Mouse (Mus musculus) hindbrain, embryonic 11.5 days (tissue): ENCODE measurements around the gene Nckap5l. TPM values are rescaled to one million over a fixed set of nuclear protein-coding genes. Genes with fewer than 3 reads are reported as not detected.
"Not testable (repeated sequence)": the region's sequence is repeated elsewhere in the genome, so short reads cannot be mapped to it uniquely, and the experiment has no call there.

Source experiments
- ATAC-seq: fragments of 200-750 bp; cut with Nextera tagmentation; 2 replicates; pipeline ENCODE4 v1.8.0; 2017; ENCODE audit warnings: mild to moderate bottlenecking, moderate TSS enrichment, moderate library complexity; ENCODE audit not compliant: low FRiP score
- DNase-seq: peaks from one replicate; pipeline ENCODE4 v3.0.0-alpha.2; 2015; ENCODE audit warnings: low spot score
- H3K27ac ChIP-seq: fragments of 300-500 bp; sonication (generic); 2 replicates; pipeline ENCODE4 v1.5.1; 2014; ENCODE audit warnings: mild to moderate bottlenecking, low read depth, low read length
- H3K27me3 ChIP-seq: fragments of 300-500 bp; sonication (generic); 2 replicates; pipeline ENCODE4 v1.6.1; 2014; ENCODE audit warnings: mild to moderate bottlenecking, low read length, moderate library complexity, mixed read lengths; ENCODE audit not compliant: control insufficient read depth, insufficient read depth
- H3K36me3 ChIP-seq: fragments of 300-500 bp; sonication (generic); 2 replicates; pipeline ENCODE4 v1.6.1; 2014; ENCODE audit warnings: mild to moderate bottlenecking, low read length, moderate library complexity, mixed read lengths; ENCODE audit not compliant: control insufficient read depth, insufficient read depth
- H3K4me1 ChIP-seq: fragments of 300-500 bp; sonication (generic); replicated peaks from 2 replicates; pipeline ENCODE4 v1.6.1; 2014; ENCODE audit warnings: low read length, mixed read lengths; ENCODE audit not compliant: control insufficient read depth, insufficient read depth
- H3K4me2 ChIP-seq: fragments of 300-500 bp; sonication (generic); replicated peaks from 2 replicates; pipeline ENCODE4 v1.6.1; 2014; ENCODE audit warnings: mild to moderate bottlenecking, low read depth, low read length
- H3K4me3 ChIP-seq: fragments of 300-500 bp; sonication (generic); 2 replicates; pipeline ENCODE4 v1.5.1; 2014; ENCODE audit warnings: low read depth, low read length
- H3K9ac ChIP-seq: fragments of 300-500 bp; sonication (generic); 2 replicates; pipeline ENCODE4 v1.6.1; 2014; ENCODE audit warnings: low read depth, low read length
- H3K9me3 ChIP-seq: fragments of 300-500 bp; sonication (generic); 2 replicates; pipeline ENCODE4 v1.6.1; 2016; ENCODE audit warnings: low read length; ENCODE audit not compliant: control insufficient read depth
- WGBS: fragments of 180-500 bp; shearing (Covaris S2); extraction: QIAGEN DNeasy Blood & Tissue Kit; methylation state at CpG from one replicate; pipeline ENCODE4 v1.1.7; 2014; 5-methylcytosine and 5-hydroxymethylcytosine counted together
- polyA plus RNA-seq: library from polyadenylated mRNA; unstranded; fragments of >200 nt; fragmentation: Nextera tagmentation; extraction: Ambion mirVana; gene quantifications from 2 replicates; pipeline ENCODE4 v1.2.1, GENCODE M21; 2014

The Nckap5l gene
- polyA plus RNA-seq, 1 experiment from 2014 or later = 9.3 TPM

DNA sequence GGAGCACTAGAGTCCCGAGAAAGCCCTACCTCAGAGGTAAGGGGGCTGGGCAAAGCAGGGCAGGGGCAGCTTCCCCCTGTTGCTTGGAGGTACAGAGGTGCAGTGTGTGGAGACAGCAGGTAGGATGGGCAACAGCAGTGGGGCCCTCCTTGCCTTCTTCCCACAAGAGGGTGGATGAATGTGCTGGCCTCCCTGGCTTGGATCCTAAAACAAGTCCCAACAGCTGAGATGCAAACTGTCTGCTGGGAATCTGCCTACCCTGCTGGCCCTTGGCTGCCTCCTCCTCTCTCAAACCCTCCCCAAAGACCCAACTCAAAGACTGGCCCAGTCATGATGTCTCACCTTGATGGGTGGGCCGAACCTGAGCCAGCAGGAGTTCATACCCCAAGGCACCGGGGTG lies 2.1 kb downstream of the Nckap5l start:
- WGBS = 84% methylated on average over 3 of the region's 3 CpGs
- Histone ChIP-seq H3K27me3 (no peaks in the 10 kb centered on the region), H3K4me3 (no peak overlapping the region), H3K9ac (no peak overlapping the region), H3K36me3 (no peaks in the 10 kb centered on the region), H3K4me1 (peaks cover 2% of the 10 kb centered on the region; the same call in 1 of the 2 replicates), H3K4me2 (no peak overlapping the region), H3K27ac (no peak overlapping the region), H3K9me3 (no peaks in the 10 kb centered on the region)
- ATAC-seq (no peak), DNase-seq (no peak)

DNA sequence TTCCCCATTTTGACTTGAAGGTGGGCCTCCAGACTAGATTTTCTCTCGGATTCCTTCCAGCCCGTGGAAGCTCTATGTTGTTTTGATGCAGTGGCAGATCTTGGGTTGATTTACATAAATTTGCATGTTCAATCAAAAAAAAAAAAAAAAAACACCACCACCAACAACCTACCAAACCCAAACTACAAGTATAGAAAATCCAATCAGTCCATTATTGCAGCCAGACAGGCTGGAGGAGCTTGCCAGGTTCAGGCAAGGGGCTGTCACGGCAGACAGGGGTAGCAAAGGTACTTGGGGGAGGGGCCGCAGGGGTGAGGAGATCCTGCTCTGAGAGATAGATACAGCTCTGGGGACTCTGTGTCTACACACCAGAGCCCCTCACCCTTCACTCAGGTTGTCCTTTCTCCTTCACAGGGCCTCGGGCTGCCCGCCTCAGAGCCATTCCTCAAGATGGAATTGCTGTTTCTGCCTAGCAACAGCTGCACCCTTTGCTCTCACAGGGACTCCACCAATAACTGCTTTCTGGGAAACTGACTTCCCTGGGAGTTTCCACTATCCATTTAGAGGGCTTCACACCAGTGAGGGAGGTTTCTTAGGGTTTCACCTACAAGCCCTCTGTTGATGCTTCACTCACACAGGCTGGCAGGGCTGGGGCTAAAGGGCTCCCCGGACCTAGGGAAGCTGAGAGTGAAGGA lies 2.8 kb downstream of the Nckap5l start:
- Histone ChIP-seq H3K9me3 (no peaks in the 10 kb centered on the region), H3K9ac (no peak overlapping the region), H3K4me3 (no peak overlapping the region), H3K27me3 (no peaks in the 10 kb centered on the region), H3K27ac (no peak overlapping the region), H3K4me1 (peaks cover 2% of the 10 kb centered on the region; the same call in 1 of the 2 replicates), H3K36me3 (no peaks in the 10 kb centered on the region), H3K4me2 (no peak overlapping the region)
- DNase-seq (no peak), ATAC-seq (no peak)
- 82% methylated on average over 7 of the region's 7 CpGs for WGBS

DNA sequence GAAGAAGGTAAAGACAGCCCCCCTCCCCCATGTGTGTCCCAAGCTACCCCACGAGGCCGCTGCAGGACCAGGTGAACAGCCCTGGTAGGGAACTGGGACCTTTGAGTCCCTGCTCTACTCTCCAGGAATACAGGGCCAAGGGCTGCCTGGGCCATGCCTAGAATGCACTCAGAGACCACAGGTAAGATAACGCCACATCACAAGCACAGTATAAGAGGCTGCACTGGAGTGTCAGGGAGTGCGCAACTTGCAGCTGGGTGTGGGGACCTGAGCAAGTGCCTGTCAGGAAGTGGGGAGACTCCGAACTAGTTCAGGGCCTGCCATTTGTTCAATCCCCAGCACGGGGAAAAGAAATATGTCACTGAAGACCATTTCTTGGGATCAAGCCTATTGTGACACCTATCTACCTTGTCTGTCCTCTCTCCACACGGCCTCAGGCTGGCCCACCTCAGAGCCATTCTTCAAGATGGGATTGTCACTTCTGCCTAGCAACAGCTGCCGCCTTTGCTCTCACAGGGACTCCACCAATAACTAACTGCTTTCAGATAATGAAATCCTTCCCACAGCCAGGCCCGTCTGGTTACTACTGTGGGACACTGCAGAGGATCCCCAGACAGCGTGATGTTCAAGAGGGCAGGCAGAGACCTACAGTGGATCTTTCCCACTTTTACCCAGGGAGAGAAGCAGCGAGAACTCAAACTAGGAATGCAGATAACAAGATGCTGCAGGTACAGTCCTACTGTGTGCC lies 4.2 kb downstream of the Nckap5l start:
- no peaks in the 10 kb centered on the region for H3K36me3 ChIP-seq
- H3K9ac ChIP-seq = no peak overlapping the region
- no peaks in the 10 kb centered on the region for H3K9me3 ChIP-seq
- no peaks in the 10 kb centered on the region for H3K27me3 ChIP-seq
- H3K27ac ChIP-seq = no peak overlapping the region
- H3K4me2 ChIP-seq = no peak overlapping the region
- WGBS = 72% methylated on average over 11 of the region's 11 CpGs
- H3K4me1 ChIP-seq = peaks cover 2% of the 10 kb centered on the region; the same call in 1 of the 2 replicates
- no peak for ATAC-seq
- H3K4me3 ChIP-seq = no peak overlapping the region; the same call in 1 of the 2 replicates
- no peak for DNase-seq

DNA sequence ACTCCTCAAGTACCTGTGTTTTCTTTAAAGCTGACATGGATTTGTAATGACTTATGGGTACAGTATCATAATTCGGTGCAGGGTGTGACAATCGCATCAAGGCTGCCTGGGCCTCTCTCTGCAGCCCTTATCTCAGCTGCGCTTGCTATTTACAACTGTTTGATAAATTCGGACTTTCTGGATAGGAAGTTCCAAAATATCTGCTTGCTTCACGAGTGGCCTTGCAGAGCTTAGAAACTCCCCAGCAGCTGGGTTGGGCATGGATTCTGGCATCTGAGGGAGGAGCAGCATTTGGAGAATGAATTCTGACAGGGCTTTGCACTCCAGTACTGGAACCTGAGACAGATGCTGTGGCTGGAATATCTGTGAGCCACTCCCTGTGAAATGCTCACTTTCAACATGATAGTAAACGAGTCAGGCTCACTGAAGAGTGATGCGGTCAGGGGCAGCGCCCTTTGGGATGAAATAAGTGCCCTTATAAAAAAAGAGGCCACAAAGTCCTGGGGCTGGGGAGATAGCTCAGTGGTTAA lies 7.7 kb downstream of the Nckap5l start:
- Histone ChIP-seq H3K27ac (no peak overlapping the region), H3K4me1 (no peaks in the 10 kb centered on the region; the same call in 1 of the 2 replicates), H3K9me3 (no peaks in the 10 kb centered on the region), H3K4me2 (no peak overlapping the region), H3K36me3 (no peaks in the 10 kb centered on the region), H3K4me3 (no peak overlapping the region), H3K27me3 (no peaks in the 10 kb centered on the region), H3K9ac (no peak overlapping the region)
- no peak for ATAC-seq
- 82% methylated on average over 8 of the region's 8 CpGs for WGBS
- DNase-seq = no peak

DNA sequence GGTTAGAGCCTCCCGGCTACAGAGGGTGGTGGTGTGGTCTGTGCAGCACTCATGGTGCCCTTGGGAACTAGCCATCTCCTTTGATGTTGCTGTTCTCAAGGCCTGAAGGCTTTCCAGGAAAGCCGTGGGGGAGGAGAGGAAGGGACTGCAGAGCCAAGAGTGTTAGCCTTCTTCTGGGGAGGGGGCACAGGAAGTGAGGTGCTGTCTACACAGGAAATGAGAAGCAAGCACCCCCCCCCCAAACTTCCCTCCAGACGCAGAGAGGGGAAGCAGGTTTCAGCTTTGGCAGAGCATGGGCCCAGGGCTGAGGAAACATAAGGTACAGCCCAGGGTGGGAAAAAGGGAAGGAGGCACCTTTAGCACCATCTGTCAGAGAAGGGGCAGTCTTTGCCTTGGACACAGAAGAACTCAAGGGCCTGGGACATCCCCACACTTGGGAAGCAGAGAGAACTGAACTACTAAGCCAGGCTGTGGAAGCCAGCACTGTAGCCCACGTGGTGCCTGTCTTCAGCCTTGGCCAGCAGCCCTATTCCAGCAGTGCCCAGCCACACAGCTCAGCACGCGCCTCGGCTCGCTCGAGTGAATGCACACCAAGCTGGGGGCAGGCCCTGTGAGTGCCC lies 8.3 kb downstream of the Nckap5l start:
- H3K27me3 ChIP-seq = no peaks in the 10 kb centered on the region
- 85% methylated on average over 9 of the region's 9 CpGs for WGBS
- H3K9ac ChIP-seq = no peak overlapping the region
- no peaks in the 10 kb centered on the region for H3K9me3 ChIP-seq
- ATAC-seq (no peak), DNase-seq (no peak)
- no peak overlapping the region for H3K27ac ChIP-seq
- no peaks in the 10 kb centered on the region; the same call in 1 of the 2 replicates for H3K4me1 ChIP-seq
- H3K4me3 ChIP-seq = no peak overlapping the region
- H3K36me3 ChIP-seq = no peaks in the 10 kb centered on the region
- H3K4me2 ChIP-seq = no peak overlapping the region

DNA sequence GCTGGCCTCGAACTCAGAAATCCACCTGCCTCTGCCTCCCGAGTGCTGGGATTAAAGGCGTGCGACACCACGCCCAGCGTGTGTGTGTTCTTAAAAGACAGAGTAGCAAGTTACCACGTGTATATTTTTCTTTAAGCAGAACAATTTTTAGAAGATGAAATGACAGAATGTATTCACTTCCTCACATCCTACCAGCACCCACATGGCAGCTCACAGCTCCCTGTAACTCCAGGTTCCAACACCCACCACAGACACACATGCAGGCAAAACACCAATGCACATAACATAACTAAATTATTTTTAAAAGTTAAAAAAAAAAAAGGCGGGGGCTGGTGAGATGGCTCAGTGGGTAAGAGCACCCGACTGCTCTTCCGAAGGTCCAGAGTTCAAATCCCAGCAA lies 11.4 kb downstream of the Nckap5l start:
- H3K4me2 ChIP-seq, H3K36me3 ChIP-seq, DNase-seq, H3K4me3 ChIP-seq, H3K9ac ChIP-seq, H3K27me3 ChIP-seq, ATAC-seq, H3K9me3 ChIP-seq, H3K4me1 ChIP-seq, H3K27ac ChIP-seq: not testable (repeated sequence)
- 90% methylated on average over 10 of the region's 10 CpGs for WGBS

DNA sequence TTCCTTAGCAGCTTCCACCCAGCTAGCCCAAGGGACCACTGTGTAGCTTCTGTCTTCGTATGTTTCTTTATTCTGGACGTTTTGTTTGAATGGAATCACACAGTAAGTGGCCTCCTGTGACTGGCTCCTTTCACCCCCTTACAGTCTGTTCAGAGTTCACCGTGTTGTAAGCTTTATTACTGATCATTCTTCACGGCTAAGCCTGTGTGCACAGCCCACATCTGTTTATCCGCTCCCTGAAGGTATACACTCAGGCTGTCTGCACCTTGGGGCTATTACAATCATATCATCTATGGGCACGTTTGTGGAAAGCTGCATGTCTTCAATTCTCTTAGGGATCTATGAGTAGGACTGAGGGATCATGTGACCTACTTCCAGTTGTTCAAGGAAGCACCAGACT lies 12.0 kb downstream of the Nckap5l start:
- no peak for ATAC-seq
- DNase-seq = no peak
- no peak overlapping the region for H3K9ac ChIP-seq
- no peak overlapping the region for H3K27ac ChIP-seq
- no peak overlapping the region for H3K4me3 ChIP-seq
- H3K4me1 ChIP-seq = peaks cover 6% of the 10 kb centered on the region; the same call in 1 of the 2 replicates
- H3K27me3 ChIP-seq = no peaks in the 10 kb centered on the region
- H3K36me3 ChIP-seq = no peaks in the 10 kb centered on the region
- H3K4me2 ChIP-seq = no peak overlapping the region
- 71% methylated on average over 6 of the region's 6 CpGs for WGBS
- no peaks in the 10 kb centered on the region for H3K9me3 ChIP-seq

DNA sequence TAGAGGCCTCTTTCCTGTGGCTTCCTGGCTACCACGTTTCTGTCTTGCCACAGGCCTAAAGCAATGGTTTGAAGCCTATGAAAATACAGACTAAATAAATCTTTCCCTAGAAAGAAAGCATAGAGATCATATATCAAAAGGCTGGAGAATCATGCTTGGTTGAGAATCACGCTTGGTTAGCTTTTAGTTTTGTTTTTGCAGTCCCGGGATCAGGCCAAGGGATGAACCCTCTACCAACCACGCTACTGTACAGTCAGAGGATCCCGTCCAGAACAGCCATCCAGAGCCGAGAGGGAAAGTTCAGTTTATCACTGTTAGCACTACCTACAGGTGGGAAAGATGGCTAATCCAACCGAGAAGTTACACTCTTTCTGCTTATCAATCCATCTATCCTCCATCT lies 15.2 kb downstream of the Nckap5l start:
- Histone ChIP-seq H3K36me3 (no peaks in the 10 kb centered on the region), H3K27me3 (no peaks in the 10 kb centered on the region), H3K9me3 (no peaks in the 10 kb centered on the region), H3K4me2 (no peak overlapping the region), H3K4me1 (peaks cover 8% of the 10 kb centered on the region; the same call in 1 of the 2 replicates), H3K27ac (no peak overlapping the region), H3K9ac (no peak overlapping the region), H3K4me3 (no peak overlapping the region)
- no peak for ATAC-seq
- 81% methylated on average over 7 of the region's 7 CpGs for WGBS
- DNase-seq = no peak
